Mouse (Mus musculus): ENCODE measurements around the gene Net1.
"Not testable (repeated sequence)": the region's sequence is repeated elsewhere in the genome, so short reads cannot be mapped to it uniquely, and the experiment has no call there.

Gene Net1

GRCm38 (mm10) chr13:3890061-3890460 lies 28.0 kb downstream of the Net1 start:
- no peak for DNase-seq (ENCODE audit: low read depth, low spot score)

GRCm38 (mm10) chr13:3889111-3889510 lies 28.9 kb downstream of the Net1 start:
- DNase-seq (ENCODE audit: low read depth, low spot score): no peak

DNA sequence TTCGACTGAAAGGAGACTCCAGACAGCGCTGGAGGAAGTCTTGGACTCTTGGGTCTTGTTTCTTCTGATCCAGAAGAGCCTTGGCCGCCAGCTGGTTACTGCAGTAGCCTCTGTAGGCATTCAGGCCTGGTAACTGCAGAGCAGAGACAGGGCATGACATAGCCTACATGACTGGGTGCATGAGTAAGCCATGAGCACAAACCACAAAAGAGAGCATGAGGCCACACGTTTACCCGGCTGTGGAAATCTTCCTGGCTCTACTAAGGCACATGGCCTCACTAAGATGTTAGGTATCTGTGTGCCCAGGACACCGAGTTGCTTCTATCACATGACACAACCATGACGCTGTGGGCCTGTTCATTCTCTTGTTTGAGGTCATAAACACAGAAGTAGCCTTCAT lies 31.4 kb downstream of the Net1 start:
- no peak for DNase-seq (ENCODE audit: low read depth, low spot score)

DNA sequence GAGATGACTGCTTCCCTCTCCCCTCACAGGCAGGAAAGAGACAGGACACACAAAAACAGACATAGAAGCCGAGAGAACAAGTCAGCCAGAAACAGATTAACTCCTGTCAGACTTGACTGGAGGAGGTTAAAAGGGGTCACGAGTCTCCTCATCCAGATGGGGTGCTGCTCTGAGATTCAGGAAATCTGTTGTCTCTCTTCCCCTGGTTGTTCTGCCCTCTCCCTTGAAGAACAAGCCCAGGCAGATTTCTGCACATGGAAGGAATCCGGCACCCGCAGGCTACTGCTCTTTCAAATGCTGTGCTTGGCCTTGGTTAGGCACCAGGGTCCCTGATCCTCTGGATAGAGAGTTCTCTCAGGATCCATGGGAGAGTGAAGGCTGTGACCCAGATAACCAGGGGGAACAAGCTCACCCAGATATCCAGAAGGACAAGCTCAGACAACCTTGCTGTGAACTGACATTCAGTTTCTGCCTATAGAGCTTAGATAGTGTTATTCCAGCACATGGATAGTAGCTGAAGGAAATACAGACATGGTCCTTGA lies 40.3 kb downstream of the Net1 start:
- no peak for DNase-seq (ENCODE audit: low read depth, low spot score)

- no peak for DNase-seq (ENCODE audit: low read depth, low spot score)
These were observed 40.8 kb downstream of the Net1 start for GRCm38 (mm10) chr13:3877185-3877584.

DNA sequence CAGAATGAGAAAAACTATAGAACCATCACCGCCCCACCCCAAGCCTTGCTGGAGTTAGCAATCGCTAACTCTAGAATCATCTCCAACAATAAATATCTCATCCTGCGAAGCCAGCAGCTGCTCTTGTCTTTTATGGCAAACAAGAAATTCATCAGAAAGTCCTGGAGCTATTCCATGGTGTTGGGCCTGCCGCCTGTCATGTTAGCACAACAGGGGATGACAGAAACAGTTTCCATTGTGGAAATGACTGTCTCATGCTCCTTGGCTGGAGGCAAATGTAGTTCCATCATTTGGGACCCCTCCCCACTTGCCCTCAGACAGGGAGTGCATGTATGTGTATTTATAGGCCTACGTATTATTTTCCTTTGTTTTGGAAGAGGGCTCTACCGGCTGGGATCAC lies 41.6 kb downstream of the Net1 start:
- no peak for DNase-seq (ENCODE audit: low read depth, low spot score)

GRCm38 (mm10) chr13:3872832-3873231 lies 45.2 kb downstream of the Net1 start:
- DNase-seq (ENCODE audit: low read depth, low spot score): no peak

- no peak for DNase-seq (ENCODE audit: low read depth, low spot score)
These were observed 48.1 kb downstream of the Net1 start for GRCm38 (mm10) chr13:3869901-3870300.

DNA sequence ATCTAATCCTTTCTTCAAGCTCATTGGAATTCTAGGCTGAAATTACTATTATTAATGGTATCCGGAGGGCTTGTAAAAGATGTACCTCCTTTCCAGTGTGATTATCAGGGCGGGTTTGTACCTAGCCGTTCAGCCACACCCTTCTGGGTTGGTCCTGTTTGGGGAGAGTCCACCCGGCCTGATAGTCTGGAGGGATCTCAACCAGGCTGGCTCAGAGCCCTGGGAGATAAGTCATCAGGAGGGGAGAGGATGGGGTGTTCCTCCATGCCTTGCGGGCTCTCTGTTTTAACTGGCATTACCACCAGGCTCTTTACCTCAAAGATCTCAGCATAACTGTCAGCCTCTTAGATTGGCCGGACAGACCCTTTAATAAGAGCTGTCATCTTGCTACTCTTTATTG lies 50.9 kb downstream of the Net1 start:
- DNase-seq (ENCODE audit: low read depth, low spot score): no peak

DNA sequence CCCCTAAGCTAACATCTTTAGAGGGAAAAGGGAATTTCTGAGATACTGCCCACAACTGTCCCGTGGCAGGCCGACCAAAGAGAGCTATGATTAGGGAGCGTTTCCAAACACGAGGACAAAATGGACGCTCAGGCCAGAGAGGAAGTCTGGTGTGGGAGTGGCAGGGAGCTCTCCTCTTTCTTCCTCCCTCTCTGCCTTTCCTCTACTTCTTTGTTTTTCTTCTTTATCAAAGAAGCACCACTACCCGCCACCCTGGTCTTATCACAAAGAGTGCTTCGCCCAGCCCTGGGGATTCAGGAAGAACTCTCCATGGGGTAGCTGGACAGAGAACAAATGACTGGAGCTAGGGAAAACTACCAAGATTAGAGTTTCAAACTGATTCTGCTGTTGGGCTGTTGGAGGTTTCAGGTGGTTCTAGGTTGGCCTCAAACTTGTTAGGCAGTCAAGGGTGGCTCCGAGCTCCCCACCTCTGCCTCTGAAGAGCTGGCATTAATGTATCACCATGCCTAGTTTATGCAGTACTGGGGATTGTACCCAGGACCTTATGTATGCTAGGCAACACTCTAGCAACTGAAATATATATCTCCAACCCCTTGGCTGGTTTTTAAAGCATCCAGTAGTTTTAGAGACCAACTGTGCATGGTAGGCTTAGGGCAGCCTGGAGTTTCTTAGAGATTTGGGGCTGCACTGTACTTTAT lies 51.5 kb downstream of the Net1 start:
- no peak for DNase-seq (ENCODE audit: low read depth, low spot score)

GRCm38 (mm10) chr13:3865648-3866354 lies 52.2 kb downstream of the Net1 start:
- no peak for DNase-seq (ENCODE audit: low read depth, low spot score)

DNA sequence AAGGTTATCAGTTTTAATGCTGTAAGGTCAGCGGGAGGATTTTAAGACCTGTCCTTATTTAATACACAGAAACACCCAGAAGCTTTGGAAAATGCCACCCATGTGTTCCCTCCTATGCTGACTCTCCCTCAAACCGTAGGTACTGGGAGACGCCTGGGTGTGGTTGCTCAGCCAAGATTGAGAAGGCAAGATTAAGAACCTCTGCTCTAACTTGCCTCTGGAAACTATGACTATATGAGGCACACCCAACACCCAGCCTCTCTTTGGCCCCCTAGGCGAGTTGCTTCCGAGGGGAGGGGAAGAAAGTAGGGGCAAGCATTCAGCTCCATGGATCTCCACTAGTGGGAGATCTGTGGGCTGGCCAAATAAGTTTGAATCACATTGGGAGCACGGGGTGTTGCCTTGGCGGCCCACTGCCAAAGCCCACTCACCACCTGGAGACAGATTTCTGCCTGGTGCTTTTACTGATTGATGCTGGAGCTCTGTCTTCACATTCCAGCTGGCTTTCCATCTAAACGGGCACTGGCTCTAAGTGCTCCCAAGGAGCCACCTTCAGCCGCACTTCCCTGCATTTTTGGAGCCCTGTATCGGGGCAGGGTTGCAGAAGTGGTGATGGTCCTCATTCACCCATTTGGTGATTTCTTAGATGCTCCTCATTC lies 55.0 kb downstream of the Net1 start:
- DNase-seq (ENCODE audit: low read depth, low spot score): no peak

- DNase-seq (ENCODE audit: low read depth, low spot score): no peak
These were observed 55.7 kb downstream of the Net1 start for GRCm38 (mm10) chr13:3862325-3862724.

GRCm38 (mm10) chr13:3861251-3861650 lies 56.8 kb downstream of the Net1 start:
- no peak for DNase-seq (ENCODE audit: low read depth, low spot score)

DNA sequence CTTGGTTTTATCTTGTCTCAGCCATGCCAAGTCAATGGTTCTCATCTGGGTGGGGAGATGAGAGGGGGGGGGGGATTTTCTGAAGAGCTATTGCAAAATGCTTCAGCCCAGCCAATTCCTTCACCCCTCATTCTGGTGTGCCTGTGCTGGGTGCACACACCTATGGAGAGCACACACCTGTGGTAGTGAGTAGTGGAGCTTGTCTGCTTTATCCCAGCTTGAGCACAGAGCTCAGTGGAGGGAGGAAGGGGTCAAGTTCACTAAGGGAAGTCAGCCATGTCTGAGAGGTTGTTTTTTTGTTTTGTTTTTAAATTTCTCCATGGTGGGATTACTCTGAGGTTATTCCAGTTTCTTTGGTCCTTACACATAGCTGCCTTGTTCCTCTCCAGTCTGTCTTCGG lies 61.8 kb downstream of the Net1 start:
- DNase-seq (ENCODE audit: low read depth, low spot score): no peak

DNA sequence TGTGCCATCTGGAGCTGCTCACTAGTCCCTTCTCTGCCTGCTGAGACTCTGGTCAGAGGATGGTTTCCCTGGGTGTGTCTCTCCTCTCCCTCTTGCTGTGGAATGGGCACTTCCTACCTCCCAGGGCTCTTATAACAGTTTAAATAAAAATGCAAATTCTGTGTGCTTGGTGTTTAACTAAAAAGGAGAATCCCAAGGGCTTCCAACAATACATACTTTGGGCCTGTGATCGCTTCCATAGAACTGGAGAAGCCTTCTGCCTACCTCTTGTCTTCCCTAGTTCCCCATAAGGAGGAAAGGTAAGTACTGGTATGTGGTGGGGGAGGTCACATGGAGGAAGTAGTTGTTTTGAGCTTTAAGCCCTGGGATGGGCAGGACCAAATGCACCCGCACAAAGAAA lies 63.2 kb downstream of the Net1 start:
- no peak for DNase-seq (ENCODE audit: low read depth, low spot score)

DNA sequence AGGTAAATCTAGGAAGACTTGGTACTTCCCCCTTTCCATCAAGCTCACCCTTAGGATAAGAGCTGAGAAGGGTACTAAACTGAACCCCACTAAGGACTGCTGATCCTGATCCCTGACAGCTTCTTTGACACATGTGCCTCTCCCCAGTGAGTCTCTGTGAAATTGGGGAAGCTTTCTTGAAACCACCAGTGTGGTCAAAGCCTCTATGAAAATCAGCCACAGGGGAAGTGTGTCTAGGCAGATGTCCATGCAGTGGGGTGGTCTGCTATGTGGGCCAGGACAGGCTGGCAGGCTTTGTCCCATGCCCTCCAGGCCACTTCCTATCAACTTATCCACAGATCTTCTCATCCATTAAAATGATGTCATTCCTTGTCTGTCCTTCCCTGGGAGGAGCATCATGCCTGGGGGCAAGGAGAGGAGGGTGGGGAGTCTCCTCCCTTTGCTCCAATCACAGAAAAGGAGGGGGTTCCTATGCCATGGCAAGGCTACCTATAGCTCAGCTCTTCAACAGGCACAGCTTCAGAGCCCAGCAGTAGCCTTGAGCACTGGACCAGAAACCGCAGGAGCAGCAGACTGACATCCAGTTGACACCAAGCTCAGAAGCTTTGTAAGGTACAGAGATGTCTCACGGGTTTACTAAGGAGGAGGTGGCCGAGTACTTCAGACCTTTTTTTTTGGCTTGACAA lies 64.2 kb downstream of the Net1 start, which contains the start of gene Calm5:
TSS of gene Calm5 (plus strand) at position 526 of the 686 bp plus-strand sequence.
- DNase-seq (ENCODE audit: low read depth, low spot score): not testable (repeated sequence)

GRCm38 (mm10) chr13:3850330-3850729 lies 67.7 kb downstream of the Net1 start:
- DNase-seq (ENCODE audit: low read depth, low spot score): no peak

GRCm38 (mm10) chr13:3840662-3841061 lies 77.4 kb downstream of the Net1 start:
- not testable (repeated sequence) for DNase-seq (ENCODE audit: low read depth, low spot score)

- not testable (repeated sequence) for DNase-seq (ENCODE audit: low read depth, low spot score)
These were observed 80.7 kb downstream of the Net1 start, which contains the start of gene Calm4 for GRCm38 (mm10) chr13:3837312-3837807. Calm4 (plus strand) TSS chr13:3837757.

GRCm38 (mm10) chr13:3833644-3834043 lies 84.4 kb downstream of the Net1 start:
- DNase-seq (ENCODE audit: low read depth, low spot score): not testable (repeated sequence)

DNA sequence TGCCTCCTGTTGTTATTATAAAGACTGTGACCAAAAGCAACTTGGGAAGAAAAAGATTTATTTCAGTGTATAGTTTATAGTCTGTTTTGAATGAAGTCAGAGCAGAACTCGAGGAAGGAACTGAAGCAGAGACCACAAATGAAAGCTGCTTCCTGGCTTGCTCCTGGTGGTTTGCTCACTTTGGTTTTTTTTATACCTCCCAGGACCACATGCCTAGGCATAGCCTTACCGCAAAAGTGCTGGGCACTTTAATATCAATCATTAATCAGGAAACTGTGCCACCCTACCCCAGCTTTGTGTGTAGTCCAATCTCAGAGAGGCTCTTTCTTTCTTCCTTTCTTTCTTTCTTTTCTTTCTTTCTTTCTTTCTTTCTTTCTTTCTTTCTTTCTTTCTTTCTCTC lies 85.6 kb downstream of the Net1 start:
- no peak for DNase-seq (ENCODE audit: low read depth, low spot score)
